Mouse (Mus musculus): ENCODE results near the gene Tagln2. TPM values are rescaled to one million over a fixed set of nuclear protein-coding genes. Genes with fewer than 3 reads are reported as not detected.

Gene Tagln2
- total and polyA plus RNA-seq, 3 experiments: 100 to 581 (median 332) TPM

GRCm38 (mm10) chr1:172507701-172508100, 7.9 kb downstream of the Tagln2 start:
- no peak overlapping the region for H3K4me3 ChIP-seq (ENCODE audit: control insufficient read depth in 1 of 2, insufficient read depth in 1 of 2, low read depth in 2 of 2, low read length in 2 of 2)
- H3K9ac ChIP-seq (ENCODE audit: control insufficient read depth, low read depth, low read length, poor library complexity, severe bottlenecking): no peak overlapping the region
- TF ChIP-seq MEF2A (IDR thresholded peaks at IDR 0.05; ENCODE audit: extremely low read depth, insufficient replicate concordance, low read depth, low read length, poor library complexity, severe bottlenecking) (no peak), CHD1 (IDR thresholded peaks at IDR 0.05; ENCODE audit: low read depth, low read length) (no peak), RCOR1 (IDR thresholded peaks at IDR 0.05; ENCODE audit: low read depth, low read length) (no peak), ZNF384 (IDR thresholded peaks at IDR 0.05; ENCODE audit: low read depth, low read length) (no peak), E2F4 (IDR thresholded peaks at IDR 0.05; ENCODE audit: borderline replicate concordance, low read depth, low read length) (no peak), NELFE (IDR thresholded peaks at IDR 0.05; ENCODE audit: low read depth, low read length) (no peak), USF2 (IDR thresholded peaks at IDR 0.05; ENCODE audit: borderline replicate concordance in 1 of 2, insufficient read depth in 1 of 2, low read depth in 1 of 2, low read length in 2 of 2) (no peak), TAL1 (IDR thresholded peaks at IDR 0.05; ENCODE audit: low read length) (no peak), MYC (IDR thresholded peaks at IDR 0.05; ENCODE audit: low read depth, low read length) (no peak), POLR2A (IDR thresholded peaks at IDR 0.05; ENCODE audit: control insufficient read depth in 1 of 2, insufficient read depth in 1 of 2, low read depth in 1 of 2, low read length in 2 of 2, poor library complexity in 1 of 2) (no peak; a peak in 1 of 4 replicates), SIN3A (IDR thresholded peaks at IDR 0.05; ENCODE audit: low read length) (no peak), POLR2AphosphoS2 (IDR thresholded peaks at IDR 0.05; ENCODE audit: low read length) (no peak), EP300 (IDR thresholded peaks at IDR 0.05; ENCODE audit: low read depth in 1 of 2, low read length in 2 of 2) (no peak), GATA1 (IDR thresholded peaks at IDR 0.05; ENCODE audit: low read depth, low read length) (no peak), CHD2 (IDR thresholded peaks at IDR 0.05; ENCODE audit: low read length) (no peak), ZMIZ1 (IDR thresholded peaks at IDR 0.05; ENCODE audit: low read depth, low read length) (no peak), SMC3 (IDR thresholded peaks at IDR 0.05; ENCODE audit: low read depth, low read length) (no peak), BHLHE40 (IDR thresholded peaks at IDR 0.05; ENCODE audit: borderline replicate concordance, low read depth, low read length) (no peak), HCFC1 (IDR thresholded peaks at IDR 0.05; ENCODE audit: low read depth, low read length) (no peak)
- H3K27ac ChIP-seq (ENCODE audit: control insufficient read depth, low read depth, low read length): peak overlapping the region; percentile 25
- no peaks in the 10 kb centered on the region for H3K27me3 ChIP-seq (ENCODE audit: control insufficient read depth in 1 of 2, insufficient read depth in 2 of 2, low read length in 2 of 2)
- H3K36me3 ChIP-seq (ENCODE audit: control insufficient read depth in 1 of 2, insufficient read depth in 2 of 2, low read length in 2 of 2): peaks cover 0 to 28% of the 10 kb centered on the region in 2 experiments; a peak in 2 of 4 replicates
- no peaks in the 10 kb centered on the region for H3K9me3 ChIP-seq (replicated peaks; ENCODE audit: insufficient read depth, low read length)
- H3K79me2 ChIP-seq (ENCODE audit: control insufficient read depth, insufficient read depth, low read length, poor library complexity): peaks cover 17% of the 10 kb centered on the region
- H3K4me1 ChIP-seq (ENCODE audit: control insufficient read depth in 1 of 2, insufficient read depth in 2 of 2, low read length in 2 of 2): peaks cover 9 to 42% of the 10 kb centered on the region in 2 experiments
- peak; percentile 35 for DNase-seq (ENCODE audit: low read depth, low spot score)

GRCm38 (mm10) chr1:172508172-172508571, 8.3 kb downstream of the Tagln2 start:
- Histone ChIP-seq H3K4me1 (ENCODE audit: control insufficient read depth in 1 of 2, insufficient read depth in 2 of 2, low read length in 2 of 2) (peaks cover 7 to 38% of the 10 kb centered on the region in 2 experiments), H3K9me3 (replicated peaks; ENCODE audit: insufficient read depth, low read length) (no peaks in the 10 kb centered on the region), H3K9ac (ENCODE audit: control insufficient read depth, low read depth, low read length, poor library complexity, severe bottlenecking) (no peak overlapping the region), H3K79me2 (ENCODE audit: control insufficient read depth, insufficient read depth, low read length, poor library complexity) (peaks cover 14% of the 10 kb centered on the region), H3K27ac (ENCODE audit: control insufficient read depth, low read depth, low read length) (peak overlapping the region; percentile 25), H3K4me3 (ENCODE audit: control insufficient read depth in 1 of 2, insufficient read depth in 1 of 2, low read depth in 2 of 2, low read length in 2 of 2) (no peak overlapping the region), H3K36me3 (ENCODE audit: control insufficient read depth in 1 of 2, insufficient read depth in 2 of 2, low read length in 2 of 2) (peaks cover 0 to 25% of the 10 kb centered on the region in 2 experiments; a peak in 2 of 4 replicates), H3K27me3 (ENCODE audit: control insufficient read depth in 1 of 2, insufficient read depth in 2 of 2, low read length in 2 of 2) (no peaks in the 10 kb centered on the region)
- DNase-seq (ENCODE audit: low read depth, low spot score): peak; percentile 59
- TF ChIP-seq RCOR1 (IDR thresholded peaks at IDR 0.05; ENCODE audit: low read depth, low read length): peak; percentile 87
- no peak for TF ChIP-seq TBP (IDR thresholded peaks at IDR 0.05; ENCODE audit: low read depth, low read length)
- peak; percentile 47; the same call in 1 of the 2 replicates for TF ChIP-seq MAZ (IDR thresholded peaks at IDR 0.05; ENCODE audit: low read depth, low read length)
- no peak for TF ChIP-seq RAD21 (IDR thresholded peaks at IDR 0.05; ENCODE audit: low read depth, low read length)
- peak; percentile 98 for TF ChIP-seq ETS1 (IDR thresholded peaks at IDR 0.05; ENCODE audit: low read depth, low read length)
- TF ChIP-seq TCF12 (IDR thresholded peaks at IDR 0.05; ENCODE audit: low read depth, low read length): peak; percentile 84
- peak; percentile 77 for TF ChIP-seq SIN3A (IDR thresholded peaks at IDR 0.05; ENCODE audit: low read length)
- no peak for TF ChIP-seq UBTF (IDR thresholded peaks at IDR 0.05; ENCODE audit: borderline replicate concordance, insufficient read depth, low read depth, low read length)
- TF ChIP-seq POLR2AphosphoS5 (IDR thresholded peaks at IDR 0.05; ENCODE audit: borderline replicate concordance, low read depth, low read length): no peak
- no peak for TF ChIP-seq SMC3 (IDR thresholded peaks at IDR 0.05; ENCODE audit: low read depth, low read length)
- TF ChIP-seq USF1 (IDR thresholded peaks at IDR 0.05; ENCODE audit: low read depth, low read length): no peak
- TF ChIP-seq BHLHE40 (IDR thresholded peaks at IDR 0.05; ENCODE audit: borderline replicate concordance, low read depth, low read length): peak; percentile 27; the same call in 1 of the 2 replicates
- peak; percentile 23; the same call in 1 of the 2 replicates for TF ChIP-seq CHD2 (IDR thresholded peaks at IDR 0.05; ENCODE audit: low read length)
- peak; percentile 72 for TF ChIP-seq TAL1 (IDR thresholded peaks at IDR 0.05; ENCODE audit: low read length)
- TF ChIP-seq MYC (IDR thresholded peaks at IDR 0.05; ENCODE audit: low read depth, low read length): peak; percentile 29; the same call in 1 of the 2 replicates
- TF ChIP-seq CHD1 (IDR thresholded peaks at IDR 0.05; ENCODE audit: low read depth, low read length): no peak
- peak; percentile 82 for TF ChIP-seq GATA1 (IDR thresholded peaks at IDR 0.05; ENCODE audit: low read depth, low read length)
- peak; percentile 80 to 82 for TF ChIP-seq EP300 (IDR thresholded peaks at IDR 0.05; ENCODE audit: low read depth in 1 of 2, low read length in 2 of 2)
- TF ChIP-seq MAX (IDR thresholded peaks at IDR 0.05; ENCODE audit: low read length): peak; percentile 13; the same call in 1 of the 2 replicates
- TF ChIP-seq GABPA (IDR thresholded peaks at IDR 0.05; ENCODE audit: low read depth, low read length): no peak
- TF ChIP-seq ZNF384 (IDR thresholded peaks at IDR 0.05; ENCODE audit: low read depth, low read length): peak; percentile 65
- peak; percentile 24; the same call in 1 of the 2 replicates for TF ChIP-seq ZMIZ1 (IDR thresholded peaks at IDR 0.05; ENCODE audit: low read depth, low read length)

Measured in MEL (cell line).